Mouse (Mus musculus) CH12.LX (cell line): ENCODE measurements at regions not wholly inside any gene's neighbourhood (a gene's known extent, or its start where the extent isn't known, plus 50 kb on each side); places are given as distances from the start of the nearest gene placed in this dataset.

Experiments used
- DNase-seq: peaks from one replicate; pipeline ENCODE4 v3.0.0-alpha.2; 2013; ENCODE audit errors: extremely low read depth
- H3K27ac ChIP-seq: 2 replicates; pipeline ENCODE4 v1.5.1; 2012; ENCODE audit warnings: low read depth, mild to moderate bottlenecking, control low read depth, moderate library complexity; ENCODE audit not compliant: insufficient read depth
- H3K27me3 ChIP-seq: replicated peaks from 2 replicates; pipeline ENCODE3; 2012; ENCODE audit warnings: inconsistent platforms
- H3K36me3 ChIP-seq, 2 experiments: replicated peaks in 1 of 2; 2 replicates each; pipeline versions ENCODE3 to v1.6.1; 2012; ENCODE audit warnings: inconsistent platforms in 1 of 2, low read length in 1 of 2, mild to moderate bottlenecking in 1 of 2, mixed read lengths in 1 of 2, moderate library complexity in 1 of 2; ENCODE audit not compliant: control insufficient read depth in 1 of 2, insufficient read depth in 1 of 2
- H3K4me1 ChIP-seq, 2 experiments: 2 replicates each; pipeline ENCODE4 v1.6.1; 2012; ENCODE audit warnings: inconsistent platforms in 1 of 2, moderate library complexity in 1 of 2; ENCODE audit not compliant: insufficient read depth in 2 of 2, control insufficient read depth in 1 of 2
- H3K4me2 ChIP-seq: 2 replicates; pipeline ENCODE4 v1.6.1; 2012; ENCODE audit warnings: low read depth, mild to moderate bottlenecking, control low read depth; ENCODE audit not compliant: poor library complexity, insufficient read depth, severe bottlenecking
- H3K4me3 ChIP-seq, 3 experiments: fragments of 150-350 bp in 1 of 3; sonication (generic) in 1 of 3; replicated peaks in 1 of 3; 2 replicates each; pipeline versions ENCODE3 to v1.5.1; 2011 to 2012; ENCODE audit warnings: low read depth in 2 of 3, low read length in 2 of 3, mild to moderate bottlenecking in 2 of 3, moderate library complexity in 2 of 3, control low read depth in 1 of 3, improper control_type of control experiment in 1 of 3, inconsistent platforms in 1 of 3, mixed read lengths in 1 of 3; ENCODE audit not compliant: poor library complexity in 1 of 3
- H3K79me2 ChIP-seq: replicated peaks from 2 replicates; pipeline ENCODE4 v1.6.1; 2012; ENCODE audit warnings: mild to moderate bottlenecking, moderate library complexity; ENCODE audit not compliant: control insufficient read depth, poor library complexity, insufficient read depth, severe bottlenecking; ENCODE audit errors: extremely low read depth
- H3K9ac ChIP-seq: 2 replicates; pipeline ENCODE4 v1.6.1; 2012; ENCODE audit warnings: low read depth, mild to moderate bottlenecking, control low read depth, moderate library complexity; ENCODE audit not compliant: insufficient read depth
- H3K9me3 ChIP-seq: replicated peaks from 2 replicates; pipeline ENCODE3; 2012; ENCODE audit warnings: low read length, inconsistent platforms, mixed read lengths
- BHLHE40 ChIP-seq: IDR thresholded peaks from 2 replicates; pipeline ENCODE4 v1.6.1; 2011; ENCODE audit warnings: mild to moderate bottlenecking, low read depth, low read length, improper control_type of control experiment
- CHD1 ChIP-seq: IDR thresholded peaks from 2 replicates; pipeline ENCODE4 v1.6.1; 2012; ENCODE audit warnings: low read depth, low read length, improper control_type of control experiment, inconsistent platforms
- CTCF ChIP-seq, 2 experiments: IDR thresholded peaks in 1 of 2; conservative IDR thresholded peaks in 1 of 2; 2 replicates each; pipeline ENCODE4 v1.5.1; 2011 to 2012; ENCODE audit warnings: low read depth in 2 of 2, low read length in 2 of 2, improper control_type of control experiment in 1 of 2, inconsistent platforms in 1 of 2, mild to moderate bottlenecking in 1 of 2, moderate library complexity in 1 of 2
- E2F4 ChIP-seq: IDR thresholded peaks from 2 replicates; pipeline ENCODE4 v1.6.1; 2011; ENCODE audit warnings: low read depth, low read length, improper control_type of control experiment; ENCODE audit not compliant: insufficient replicate concordance
- EP300 ChIP-seq: IDR thresholded peaks from 2 replicates; pipeline ENCODE4 v1.6.1; 2011; ENCODE audit warnings: low read length, improper control_type of control experiment
- ETS1 ChIP-seq: conservative IDR thresholded peaks from 2 replicates; pipeline ENCODE4 v1.6.1; 2012; ENCODE audit warnings: low read depth, mild to moderate bottlenecking, inconsistent platforms, low read length, improper control_type of control experiment, moderate library complexity
- JUN ChIP-seq: IDR thresholded peaks from 2 replicates; pipeline ENCODE4 v1.6.1; 2011; ENCODE audit warnings: low read depth, mild to moderate bottlenecking, low read length, improper control_type of control experiment, moderate library complexity; ENCODE audit not compliant: insufficient read depth
- JUND ChIP-seq: conservative IDR thresholded peaks from 2 replicates; pipeline ENCODE4 v1.6.1; 2011; ENCODE audit warnings: low read depth, low read length, improper control_type of control experiment
- KAT2A ChIP-seq: IDR thresholded peaks from 2 replicates; pipeline ENCODE4 v1.6.1; 2012; ENCODE audit warnings: low read length, improper control_type of control experiment, inconsistent platforms; ENCODE audit not compliant: insufficient replicate concordance
- MAFK ChIP-seq: IDR thresholded peaks from 2 replicates; pipeline ENCODE4 v1.6.1; 2011; ENCODE audit warnings: low read length, improper control_type of control experiment; ENCODE audit not compliant: insufficient replicate concordance
- MAX ChIP-seq: IDR thresholded peaks from 2 replicates; pipeline ENCODE4 v1.6.1; 2011; ENCODE audit warnings: low read length, improper control_type of control experiment
- MAZ ChIP-seq: IDR thresholded peaks from 2 replicates; pipeline ENCODE4 v1.6.1; 2012; ENCODE audit warnings: low read depth, mild to moderate bottlenecking, inconsistent platforms, low read length, improper control_type of control experiment, moderate library complexity
- MEF2A ChIP-seq: IDR thresholded peaks from 2 replicates; pipeline ENCODE4 v1.6.1; 2014; ENCODE audit warnings: low read depth, mild to moderate bottlenecking, inconsistent platforms, low read length, improper control_type of control experiment, borderline replicate concordance
- MXI1 ChIP-seq: IDR thresholded peaks from 2 replicates; pipeline ENCODE4 v1.6.1; 2011; ENCODE audit warnings: mild to moderate bottlenecking, low read depth, low read length, improper control_type of control experiment
- MYC ChIP-seq: IDR thresholded peaks from 2 replicates; pipeline ENCODE4 v1.6.1; 2011; ENCODE audit warnings: low read depth, mild to moderate bottlenecking, improper control_type of control experiment, low read length
- NRF1 ChIP-seq: IDR thresholded peaks from 2 replicates; pipeline ENCODE4 v1.6.1; 2014; ENCODE audit warnings: low read depth, mild to moderate bottlenecking, inconsistent platforms, low read length, improper control_type of control experiment, moderate library complexity
- PAX5 ChIP-seq: IDR thresholded peaks from 2 replicates; pipeline ENCODE4 v1.6.1; 2012; ENCODE audit warnings: low read length, inconsistent platforms, mixed read lengths
- POLR2A ChIP-seq: IDR thresholded peaks from 2 replicates; pipeline ENCODE4 v1.6.1; 2011; ENCODE audit warnings: low read depth, mild to moderate bottlenecking, improper control_type of control experiment, low read length
- RAD21 ChIP-seq: IDR thresholded peaks from 2 replicates; pipeline ENCODE4 v1.6.1; 2011; ENCODE audit warnings: low read depth, mild to moderate bottlenecking, low read length, improper control_type of control experiment, moderate library complexity
- RCOR1 ChIP-seq: conservative IDR thresholded peaks from 2 replicates; pipeline ENCODE4 v1.6.1; 2012; ENCODE audit warnings: low read depth, mild to moderate bottlenecking, inconsistent platforms, low read length, improper control_type of control experiment
- SIN3A ChIP-seq: IDR thresholded peaks from 2 replicates; pipeline ENCODE4 v1.6.1; 2012; ENCODE audit warnings: low read length, improper control_type of control experiment, inconsistent platforms
- SMC3 ChIP-seq: IDR thresholded peaks from 2 replicates; pipeline ENCODE4 v1.6.1; 2011; ENCODE audit warnings: low read depth, low read length, improper control_type of control experiment
- TBP ChIP-seq: conservative IDR thresholded peaks from 2 replicates; pipeline ENCODE4 v1.6.1; 2011; ENCODE audit warnings: low read depth, low read length, improper control_type of control experiment
- TCF12 ChIP-seq: IDR thresholded peaks from 2 replicates; pipeline ENCODE4 v1.6.1; 2014; ENCODE audit warnings: low read depth, mild to moderate bottlenecking, inconsistent platforms, low read length, improper control_type of control experiment
- UBTF ChIP-seq: IDR thresholded peaks from 2 replicates; pipeline ENCODE4 v1.6.1; 2012; ENCODE audit warnings: low read depth, mild to moderate bottlenecking, inconsistent platforms, low read length, improper control_type of control experiment, moderate library complexity
- USF1 ChIP-seq: IDR thresholded peaks from 2 replicates; pipeline ENCODE4 v1.6.1; 2014; ENCODE audit warnings: low read depth, mild to moderate bottlenecking, inconsistent platforms, low read length, improper control_type of control experiment
- USF2 ChIP-seq: conservative IDR thresholded peaks from 2 replicates; pipeline ENCODE4 v1.6.1; 2011; ENCODE audit warnings: low read depth, low read length, improper control_type of control experiment
- ZKSCAN1 ChIP-seq: IDR thresholded peaks from 2 replicates; pipeline ENCODE4 v1.6.1; 2012; ENCODE audit warnings: low read depth, inconsistent platforms, low read length, improper control_type of control experiment, borderline replicate concordance
- ZMIZ1 ChIP-seq: IDR thresholded peaks from 2 replicates; pipeline ENCODE4 v1.6.1; 2012; ENCODE audit warnings: low read depth, mild to moderate bottlenecking, inconsistent platforms, low read length, improper control_type of control experiment
- ZNF384 ChIP-seq: IDR thresholded peaks from 2 replicates; pipeline ENCODE4 v1.6.1; 2012; ENCODE audit warnings: low read depth, low read length, improper control_type of control experiment, inconsistent platforms
- dilution Hi-C: fragments of 300-500 bp; cut with MboI; formaldehyde crosslinking; loops from 2 replicates; pipeline ENCODE4 v1.14.3; 2020; ENCODE audit warnings: low sequenced_read_pairs; ENCODE audit not compliant: extremely low pct_unique_long_range_greater_than_20kb, extremely low pct_ligation_motif_present
- in situ Hi-C: fragments of 300-500 bp; cut with MboI; formaldehyde crosslinking; loops from 3 replicates; pipeline ENCODE4 v1.14.3; 2019; ENCODE audit warnings: low sequenced_read_pairs, low pct_ligation_motif_present, low pct_unique_long_range_greater_than_20kb, mixed read lengths

GRCm38 (mm10) chr16:77318150-77318549 is 283.7 kb downstream of the Gm11146 start:
- Histone ChIP-seq H3K36me3 (no peaks in the 10 kb centered on the region), H3K27me3 (no peaks in the 10 kb centered on the region), H3K9me3 (peaks cover 16% of the 10 kb centered on the region), H3K4me1 (no peaks in the 10 kb centered on the region), H3K27ac (no peak overlapping the region), H3K4me2 (no peak overlapping the region), H3K79me2 (no peaks in the 10 kb centered on the region), H3K4me3 (no peak overlapping the region), H3K9ac (no peak overlapping the region)
- no peak for DNase-seq
- dilution Hi-C loops: no loop called here
- TF ChIP-seq USF1 (no peak), CTCF (conservative IDR thresholded peaks at IDR 0.05 in 1 of 2, IDR thresholded peaks at IDR 0.05 in 1 of 2; ENCODE audit: low read depth in 2 of 2, low read length in 2 of 2) (no peak), TCF12 (no peak), E2F4 (no peak), NRF1 (no peak), RAD21 (no peak), PAX5 (no peak), POLR2A (no peak), SMC3 (no peak), SIN3A (no peak), MXI1 (no peak), JUN (no peak), MAZ (no peak), USF2 (no peak), MEF2A (no peak), MAFK (no peak), TBP (no peak), KAT2A (no peak), MYC (no peak), ZNF384 (no peak)
- in situ Hi-C loops: no loop called here

DNA sequence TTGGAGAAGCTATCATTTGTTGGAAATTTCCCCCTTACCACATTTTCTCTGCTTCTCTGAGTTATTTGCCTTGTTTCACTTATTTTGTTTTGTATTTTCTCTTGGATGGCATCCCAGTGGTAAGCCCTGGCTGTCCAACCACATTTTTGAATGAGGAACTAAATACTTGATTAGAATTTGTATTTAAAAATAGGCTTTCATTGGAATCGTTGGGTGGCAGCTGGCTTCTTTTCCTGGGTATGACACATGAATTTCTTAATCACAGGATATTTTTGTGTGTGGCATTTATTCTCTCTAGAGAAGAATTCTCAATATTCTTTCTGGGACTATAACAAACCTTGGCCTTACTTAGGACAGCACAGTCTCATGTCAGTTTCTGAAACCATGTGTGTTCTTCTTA is 286.5 kb downstream of the Gm11146 start:
- H3K9ac ChIP-seq: no peak overlapping the region
- TF ChIP-seq MXI1: no peak
- TF ChIP-seq CHD1: no peak
- no peak for TF ChIP-seq CTCF (conservative IDR thresholded peaks at IDR 0.05 in 1 of 2, IDR thresholded peaks at IDR 0.05 in 1 of 2; ENCODE audit: low read depth in 2 of 2, low read length in 2 of 2)
- TF ChIP-seq ETS1: no peak
- no peak for TF ChIP-seq UBTF
- no peak for TF ChIP-seq JUND
- TF ChIP-seq TBP: no peak
- no peak for TF ChIP-seq JUN
- TF ChIP-seq SMC3: no peak
- no peak for TF ChIP-seq ZMIZ1
- no peak for TF ChIP-seq TCF12
- TF ChIP-seq BHLHE40: no peak
- TF ChIP-seq ZKSCAN1: no peak
- no peak for TF ChIP-seq EP300
- no peak for TF ChIP-seq MEF2A
- TF ChIP-seq MAX: no peak
- no peak for TF ChIP-seq RCOR1
- no peak overlapping the region for H3K27ac ChIP-seq
- H3K9me3 ChIP-seq: peaks cover 17% of the 10 kb centered on the region
- no peaks in the 10 kb centered on the region for H3K27me3 ChIP-seq
- no peaks in the 10 kb centered on the region for H3K36me3 ChIP-seq
- no peaks in the 10 kb centered on the region for H3K4me1 ChIP-seq
- no peaks in the 10 kb centered on the region for H3K79me2 ChIP-seq
- DNase-seq: no peak
- no peak overlapping the region for H3K4me3 ChIP-seq
- in situ Hi-C loops (no loop called here), dilution Hi-C loops (no loop called here)
- H3K4me2 ChIP-seq: no peak overlapping the region
